Mouse (Mus musculus) G1E (cell line): ENCODE data around the gene Alcam. TPM values are rescaled to one million over a fixed set of nuclear protein-coding genes. Genes with fewer than 3 reads are reported as not detected.

Source experiments
- ATAC-seq: 2 replicates; pipeline ENCODE4 v1.8.0; 2016; ENCODE audit warnings: mild to moderate bottlenecking; ENCODE audit not compliant: insufficient number of reproducible peaks, poor library complexity, low FRiP score, severe bottlenecking; ENCODE audit errors: extremely low read depth
- DNase-seq: peaks from one replicate; pipeline ENCODE4 v3.0.0; 2012; ENCODE audit warnings: low spot score
- H3K27me3 ChIP-seq: 2 replicates; pipeline ENCODE4 v1.6.1; 2012; ENCODE audit warnings: mild to moderate bottlenecking, low read length, inconsistent platforms; ENCODE audit not compliant: insufficient read depth
- H3K36me3 ChIP-seq: replicated peaks from 2 replicates; pipeline ENCODE3; 2012; ENCODE audit warnings: mild to moderate bottlenecking, inconsistent platforms
- H3K4me1 ChIP-seq: 2 replicates; pipeline ENCODE4 v1.6.1; 2012; ENCODE audit warnings: low read depth, low read length, inconsistent platforms, mixed read lengths; ENCODE audit not compliant: insufficient read depth
- H3K4me3 ChIP-seq: 2 replicates; pipeline ENCODE4 v1.5.1; 2012; ENCODE audit warnings: low read depth, mild to moderate bottlenecking, inconsistent platforms, low read length, moderate library complexity, mixed read lengths
- H3K9me3 ChIP-seq: replicated peaks from 2 replicates; pipeline ENCODE4 v1.6.1; 2012; ENCODE audit warnings: inconsistent platforms
- CTCF ChIP-seq: IDR thresholded peaks from 2 replicates; pipeline ENCODE4 v1.5.1; 2012; ENCODE audit warnings: low read depth, low read length, inconsistent platforms, mixed read lengths
- GATA1 ChIP-seq: IDR thresholded peaks from 2 replicates; pipeline ENCODE4 v1.6.1; 2012; ENCODE audit warnings: borderline replicate concordance, low read length, inconsistent platforms, mixed read lengths
- GATA2 ChIP-seq: IDR thresholded peaks from 2 replicates; pipeline ENCODE4 v1.6.1; 2012; ENCODE audit warnings: low read depth, low read length, inconsistent platforms, borderline replicate concordance
- POLR2AphosphoS5 ChIP-seq: IDR thresholded peaks from 2 replicates; pipeline ENCODE4 v1.6.1; 2012; ENCODE audit warnings: low read depth, low read length, inconsistent platforms; ENCODE audit not compliant: insufficient replicate concordance
- TAL1 ChIP-seq: conservative IDR thresholded peaks from 2 replicates; pipeline ENCODE4 v1.6.1; 2012; ENCODE audit warnings: low read depth, low read length, inconsistent platforms, mixed read lengths
- polyA plus RNA-seq: library from polyadenylated mRNA; stranded (reverse); fragments of >175 nt; gene quantifications from 2 replicates; pipeline ENCODE4 v1.2.3, GENCODE M21; 2012
- total RNA-seq, 2 experiments: library from RNA; stranded (forward) in 1 of 2; stranded (reverse) in 1 of 2; fragments of 200-1000 nt in 1 of 2; fragments of >200 nt in 1 of 2; fragmentation: Nextera tagmentation in 1 of 2; gene quantifications; 2 replicates each; pipeline ENCODE4 v1.2.3; 2014 to 2017

Alcam gene
- total and polyA plus RNA-seq, 3 experiments = 0.11 TPM; not detected in 2

DNA sequence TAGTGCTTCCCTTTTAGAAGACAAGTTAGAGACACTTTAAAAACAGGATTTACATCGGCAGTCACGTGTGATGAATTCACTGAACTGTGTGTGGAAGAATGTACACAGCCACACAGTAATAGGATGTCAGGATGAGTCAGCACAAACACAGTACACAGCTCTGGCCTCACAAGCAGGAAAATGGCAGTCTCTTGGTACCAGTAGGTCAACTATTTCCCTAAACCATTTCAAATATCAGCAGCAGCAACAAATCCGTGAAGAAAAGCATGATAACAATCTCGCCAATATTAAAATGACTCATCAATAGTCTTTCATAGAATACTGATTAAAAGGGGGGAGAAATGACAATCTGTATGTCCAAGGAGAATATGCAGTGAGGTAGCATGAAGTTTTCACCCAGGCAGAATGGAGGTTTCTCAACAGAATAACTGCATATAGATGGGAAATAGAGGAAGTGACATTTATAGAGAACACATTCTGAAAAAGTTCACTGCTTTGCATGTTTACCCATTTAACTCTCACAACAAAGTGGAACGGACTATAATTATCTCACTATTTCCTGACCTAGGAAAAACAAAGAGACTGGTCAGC lies 35.2 kb downstream of the Alcam start:
- H3K4me3 ChIP-seq = no peak overlapping the region
- no peaks in the 10 kb centered on the region for H3K36me3 ChIP-seq
- TF ChIP-seq GATA1 (no peak), TAL1 (no peak), POLR2AphosphoS5 (no peak), GATA2 (no peak), CTCF (no peak)
- H3K27me3 ChIP-seq = no peaks in the 10 kb centered on the region
- DNase-seq (no peak), ATAC-seq (no peak)
- 0 out of 2 replicates have a peak, but pooled peaks cover 2% of the 10 kb centered on the region for H3K9me3 ChIP-seq
- no peaks in the 10 kb centered on the region for H3K4me1 ChIP-seq

DNA sequence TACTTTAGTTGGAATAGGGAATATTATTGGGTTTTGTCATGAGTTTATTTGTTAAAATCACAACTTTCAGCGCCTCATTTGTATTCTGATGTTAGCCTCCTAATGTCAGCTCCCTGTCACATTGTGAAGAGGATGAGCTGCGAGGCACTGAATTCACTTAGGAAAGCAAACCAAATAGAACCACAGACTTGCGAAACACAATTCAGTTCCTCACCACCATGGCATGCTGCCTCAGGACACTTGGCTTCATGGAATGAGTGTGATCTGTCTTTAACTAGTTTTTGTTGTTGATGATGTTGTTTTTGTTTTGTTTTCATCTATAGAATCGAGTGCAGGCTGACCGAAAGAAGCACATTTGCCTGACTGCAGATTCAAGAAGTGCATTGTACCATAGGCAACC lies 35.9 kb downstream of the Alcam start:
- DNase-seq (no peak), ATAC-seq (no peak)
- no peaks in the 10 kb centered on the region for H3K4me1 ChIP-seq
- no peaks in the 10 kb centered on the region for H3K27me3 ChIP-seq
- no peak for TF ChIP-seq CTCF
- TF ChIP-seq POLR2AphosphoS5 = no peak
- no peak for TF ChIP-seq GATA1
- TF ChIP-seq GATA2 = no peak
- no peak for TF ChIP-seq TAL1
- H3K36me3 ChIP-seq = no peaks in the 10 kb centered on the region
- no peak overlapping the region for H3K4me3 ChIP-seq
- 0 out of 2 replicates have a peak, but pooled peaks cover 2% of the 10 kb centered on the region for H3K9me3 ChIP-seq

- ATAC-seq = no peak
- no peak overlapping the region for H3K4me3 ChIP-seq
- H3K9me3 ChIP-seq = 0 out of 2 replicates have a peak, but pooled peaks cover 2% of the 10 kb centered on the region
- no peak for TF ChIP-seq CTCF
- no peak for TF ChIP-seq POLR2AphosphoS5
- TF ChIP-seq GATA2 = no peak
- no peak for TF ChIP-seq GATA1
- no peak for TF ChIP-seq TAL1
- H3K36me3 ChIP-seq = no peaks in the 10 kb centered on the region
- H3K27me3 ChIP-seq = no peaks in the 10 kb centered on the region
- DNase-seq = no peak
- H3K4me1 ChIP-seq = no peaks in the 10 kb centered on the region
Observed at GRCm38 (mm10) chr16:52417146-52417545, 36.7 kb downstream of the Alcam start.

GRCm38 (mm10) chr16:52413714-52414113 lies 40.2 kb downstream of the Alcam start:
- no peak for ATAC-seq
- Histone ChIP-seq H3K27me3 (no peaks in the 10 kb centered on the region), H3K4me3 (no peak overlapping the region), H3K9me3 (0 out of 2 replicates have a peak, but pooled peaks cover 2% of the 10 kb centered on the region), H3K36me3 (no peaks in the 10 kb centered on the region), H3K4me1 (no peaks in the 10 kb centered on the region)
- no peak for TF ChIP-seq POLR2AphosphoS5
- no peak for TF ChIP-seq TAL1
- no peak for TF ChIP-seq GATA2
- no peak for TF ChIP-seq CTCF
- no peak for TF ChIP-seq GATA1
- no peak for DNase-seq

GRCm38 (mm10) chr16:52406072-52406471 lies 47.8 kb downstream of the Alcam start:
- TF ChIP-seq POLR2AphosphoS5 (no peak), CTCF (no peak), TAL1 (no peak)
- Histone ChIP-seq H3K27me3 (no peaks in the 10 kb centered on the region), H3K9me3 (peaks cover 8% of the 10 kb centered on the region), H3K36me3 (no peaks in the 10 kb centered on the region), H3K4me1 (no peaks in the 10 kb centered on the region), H3K4me3 (no peak overlapping the region)
- ATAC-seq = no peak
- DNase-seq = no peak

DNA sequence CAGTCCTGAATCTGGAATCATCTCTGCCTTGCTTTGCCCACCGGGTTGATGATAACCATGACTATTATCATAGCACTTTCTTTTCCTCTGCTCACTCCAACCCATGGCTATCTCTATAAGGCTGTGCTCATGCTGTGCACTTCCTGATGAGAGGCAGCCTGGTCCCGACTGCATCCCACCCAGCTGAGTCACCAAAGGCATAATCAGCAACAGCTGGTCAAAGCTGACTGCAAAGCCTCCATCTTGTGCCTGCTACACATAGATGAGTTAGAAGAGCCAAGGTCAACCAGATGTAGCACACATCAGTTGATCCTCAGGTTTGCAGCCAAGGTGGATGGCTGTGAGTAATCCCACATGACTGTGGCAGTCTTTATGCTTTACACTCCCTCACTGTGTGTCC lies 48.6 kb downstream of the Alcam start:
- Histone ChIP-seq H3K9me3 (peaks cover 8% of the 10 kb centered on the region), H3K4me3 (no peak overlapping the region), H3K36me3 (no peaks in the 10 kb centered on the region), H3K27me3 (no peaks in the 10 kb centered on the region), H3K4me1 (no peaks in the 10 kb centered on the region)
- DNase-seq (no peak), ATAC-seq (no peak)
- no peak for TF ChIP-seq GATA2
- no peak for TF ChIP-seq TAL1
- no peak for TF ChIP-seq GATA1
- no peak for TF ChIP-seq CTCF
- no peak for TF ChIP-seq POLR2AphosphoS5
